ENCODE assay signal across 8 mouse cellular contexts in genomic region chr19:8711949-8712869, GRCm38 (mm10). TPM values are rescaled to one million over a fixed set of nuclear protein-coding genes. Genes with fewer than 3 reads are reported as not detected.
DNase-seq lines count a peak whose midpoint lies in the region; ATAC-seq lines count a peak whose summit lies in the region.

No protein-coding gene starts in this region.

- WGBS in heart, embryonic 14.5 days, result 60% methylated on average over 10 of the region's 10 CpGs
- 68% methylated on average over 10 of the region's 10 CpGs for WGBS in hindbrain, embryonic 14.5 days
- WGBS in midbrain, embryonic 10.5 days, result 74% methylated on average over 10 of the region's 10 CpGs

- H3K4me3 ChIP-seq in heart, embryonic 14.5 days (ENCODE audit: control insufficient read depth in 1 of 2, insufficient read depth in 1 of 2, low read depth in 1 of 2, low read length in 2 of 2), result peak overlapping the region; percentile 78 to 89
- H3K4me3 ChIP-seq in hindbrain, embryonic 14.5 days (replicated peaks; ENCODE audit: low read length), result peak overlapping the region; percentile 68
- H3K4me3 ChIP-seq in midbrain, embryonic 10.5 days, result peak overlapping the region; percentile 70

- H3K9ac ChIP-seq in heart, embryonic 14.5 days (ENCODE audit: low read length), result peak overlapping the region; percentile 91
- peak overlapping the region; percentile 67 for H3K9ac ChIP-seq in hindbrain, embryonic 14.5 days

- H3K9me3 ChIP-seq in heart, embryonic 14.5 days (ENCODE audit: control insufficient read depth, low read length), result no peaks in the 10 kb centered on the region
- no peaks in the 10 kb centered on the region for H3K9me3 ChIP-seq in hindbrain, embryonic 14.5 days (ENCODE audit: control insufficient read depth, low read length)
- H3K9me3 ChIP-seq in midbrain, embryonic 10.5 days (replicated peaks), result no peaks in the 10 kb centered on the region

- ATAC-seq in heart, embryonic 14.5 days (ENCODE audit: insufficient number of reproducible peaks, insufficient read depth, low FRiP score, low read depth), result no peak
- ATAC-seq in activated CD4-positive, CD25-positive, alpha-beta regulatory T cell, adult 4 months, result peak; percentile 56
- ATAC-seq in hindbrain, embryonic 14.5 days (ENCODE audit: low FRiP score), result no peak

- intact Hi-C loops in heart, postnatal 25 days (cut with DNase I), result loop anchor here (10.0 kb wide), 1 partner anchor 403 kb away; no protein-coding TSS in a partner anchor

- peak overlapping the region; percentile 81 for H3K4me2 ChIP-seq in heart, embryonic 14.5 days (ENCODE audit: low read length)
- peak overlapping the region; percentile 60 for H3K4me2 ChIP-seq in hindbrain, embryonic 14.5 days (replicated peaks)

- H3K27ac ChIP-seq in heart, embryonic 14.5 days (replicated peaks in 1 of 2; ENCODE audit: control insufficient read depth in 1 of 2, insufficient read depth in 1 of 2, low read depth in 2 of 2, low read length in 2 of 2), result peak overlapping the region; percentile 89 to 96
- peak overlapping the region; percentile 87 for H3K27ac ChIP-seq in hindbrain, embryonic 14.5 days
- H3K27ac ChIP-seq in midbrain, embryonic 10.5 days (replicated peaks), result peak overlapping the region; percentile 94

- peaks cover 7 to 32% of the 10 kb centered on the region in 2 experiments for H3K4me1 ChIP-seq in heart, embryonic 14.5 days (ENCODE audit: control insufficient read depth in 2 of 2, insufficient read depth in 2 of 2, low read length in 2 of 2)
- H3K4me1 ChIP-seq in hindbrain, embryonic 14.5 days (replicated peaks; ENCODE audit: control insufficient read depth, insufficient read depth, low read length), result peaks cover 32% of the 10 kb centered on the region
- peaks cover 31% of the 10 kb centered on the region for H3K4me1 ChIP-seq in midbrain, embryonic 10.5 days

- no peaks in the 10 kb centered on the region for H3K27me3 ChIP-seq in heart, embryonic 14.5 days (ENCODE audit: control insufficient read depth, insufficient read depth, low read length)
- H3K27me3 ChIP-seq in hindbrain, embryonic 14.5 days (ENCODE audit: control insufficient read depth, insufficient read depth, low read length), result no peaks in the 10 kb centered on the region
- no peaks in the 10 kb centered on the region for H3K27me3 ChIP-seq in midbrain, embryonic 10.5 days (ENCODE audit: low read depth, poor library complexity, severe bottlenecking)

- no peak for DNase-seq in heart, postnatal 25 days (ENCODE audit: low spot score)
- no peak for DNase-seq in hindbrain, embryonic 14.5 days (ENCODE audit: low spot score)
- no peak for DNase-seq in midbrain, embryonic 10.5 days (ENCODE audit: low spot score)
- DNase-seq in thymus, postnatal 36 days, result peak; percentile 48 to 58
- DNase-seq in left cerebral cortex, adult 8-10 months (ENCODE audit: low spot score in 2 of 2), result no peak
- no peak for DNase-seq in gastrocnemius, postnatal 25 days

- peaks cover 53% of the 10 kb centered on the region for H3K36me3 ChIP-seq in heart, embryonic 14.5 days (ENCODE audit: control insufficient read depth, insufficient read depth, low read length)
- peaks cover 45% of the 10 kb centered on the region for H3K36me3 ChIP-seq in hindbrain, embryonic 14.5 days (replicated peaks; ENCODE audit: control insufficient read depth, insufficient read depth)
- H3K36me3 ChIP-seq in midbrain, embryonic 10.5 days, result peaks cover 50% of the 10 kb centered on the region

RNA-seq across cellular contexts. Expression of gene Slc3a2, which starts 11.0 kb away (rescaled TPM):
- polyA plus RNA-seq in heart, embryonic 14.5 days (2014; fragmentation: Nextera tagmentation; extraction: Ambion mirVana), result 62.2 and 65.7 TPM in 2 replicates
- total RNA-seq in heart, postnatal 25 days (2021), result 10 to 100 TPM; 36.1 to 38.0 TPM
- polyA plus RNA-seq in activated CD4-positive, CD25-positive, alpha-beta regulatory T cell, adult 4 months (2017; shearing (Covaris generic)), result 10 to 100 TPM; 60.3 to 69.3 TPM
- 161 and 174 TPM in 2 replicates for polyA plus RNA-seq in hindbrain, embryonic 14.5 days (2014; fragmentation: Nextera tagmentation; extraction: Ambion mirVana)
- polyA plus RNA-seq in midbrain, embryonic 10.5 days (2016; fragmentation: Nextera tagmentation; extraction: Ambion mirVana), result 139 and 144 TPM in 2 replicates
- 100 to 1,000 TPM; 147 to 155 (median 150) TPM for total RNA-seq in left cerebral cortex, adult 8-10 months (2022)
- total RNA-seq in gastrocnemius, postnatal 25 days (2021), result 10 to 100 TPM; 26.7 to 34.6 TPM

RNA-seq across cellular contexts. Expression of gene Wdr74, which starts 23.4 kb away (rescaled TPM):
- polyA plus RNA-seq in heart, embryonic 14.5 days (2014; fragmentation: Nextera tagmentation; extraction: Ambion mirVana), result 49.7 and 50.5 TPM in 2 replicates
- total RNA-seq in heart, postnatal 25 days (2021), result 10 to 100 TPM; 17.9 to 18.9 TPM
- polyA plus RNA-seq in activated CD4-positive, CD25-positive, alpha-beta regulatory T cell, adult 4 months (2017; shearing (Covaris generic)), result 10 to 100 TPM; 43.3 to 70.5 TPM
- 80.7 and 80.8 TPM in 2 replicates for polyA plus RNA-seq in hindbrain, embryonic 14.5 days (2014; fragmentation: Nextera tagmentation; extraction: Ambion mirVana)
- polyA plus RNA-seq in midbrain, embryonic 10.5 days (2016; fragmentation: Nextera tagmentation; extraction: Ambion mirVana), result 105 and 121 TPM in 2 replicates
- total RNA-seq in left cerebral cortex, adult 8-10 months (2022), result 10 to 100 TPM; 43.0 to 47.5 (median 45.1) TPM
- total RNA-seq in gastrocnemius, postnatal 25 days (2021), result 10 to 100 TPM; 16.9 to 18.2 TPM

RNA-seq across cellular contexts. Expression of gene 1700092M07Rik, which starts 28.3 kb away (rescaled TPM):
- 1.2 TPM in 1 of 2 replicates, not detected in the other for polyA plus RNA-seq in heart, embryonic 14.5 days (2014; fragmentation: Nextera tagmentation; extraction: Ambion mirVana)
- not detected for total RNA-seq in heart, postnatal 25 days (2021)
- not detected for polyA plus RNA-seq in activated CD4-positive, CD25-positive, alpha-beta regulatory T cell, adult 4 months (2017; shearing (Covaris generic))
- 0.84 and 0.90 TPM in 2 replicates for polyA plus RNA-seq in hindbrain, embryonic 14.5 days (2014; fragmentation: Nextera tagmentation; extraction: Ambion mirVana)
- 3.2 and 3.3 TPM in 2 replicates for polyA plus RNA-seq in midbrain, embryonic 10.5 days (2016; fragmentation: Nextera tagmentation; extraction: Ambion mirVana)
- total RNA-seq in left cerebral cortex, adult 8-10 months (2022), result 1 to 10 TPM in 2 of 4 experiments, not detected in 2; 1.4 to 2.0 TPM
- not detected for total RNA-seq in gastrocnemius, postnatal 25 days (2021)

RNA-seq across cellular contexts. Expression of gene Stx5a, which starts 29.0 kb away (rescaled TPM):
- polyA plus RNA-seq in heart, embryonic 14.5 days (2014; fragmentation: Nextera tagmentation; extraction: Ambion mirVana), result 81.4 and 83.5 TPM in 2 replicates
- total RNA-seq in heart, postnatal 25 days (2021), result 10 to 100 TPM; 27.6 to 31.0 TPM
- 100 to 1,000 TPM; 109 to 113 TPM for polyA plus RNA-seq in activated CD4-positive, CD25-positive, alpha-beta regulatory T cell, adult 4 months (2017; shearing (Covaris generic))
- 102 and 103 TPM in 2 replicates for polyA plus RNA-seq in hindbrain, embryonic 14.5 days (2014; fragmentation: Nextera tagmentation; extraction: Ambion mirVana)
- 94.9 and 103 TPM in 2 replicates for polyA plus RNA-seq in midbrain, embryonic 10.5 days (2016; fragmentation: Nextera tagmentation; extraction: Ambion mirVana)
- total RNA-seq in left cerebral cortex, adult 8-10 months (2022), result 10 to 100 TPM; 59.6 to 66.4 (median 65.6) TPM
- 10 to 100 TPM; 20.9 to 21.6 TPM for total RNA-seq in gastrocnemius, postnatal 25 days (2021)

RNA-seq across cellular contexts. Expression of gene Nxf1, which starts 44.7 kb away (rescaled TPM):
- polyA plus RNA-seq in heart, embryonic 14.5 days (2014; fragmentation: Nextera tagmentation; extraction: Ambion mirVana), result 101 and 105 TPM in 2 replicates
- total RNA-seq in heart, postnatal 25 days (2021), result 10 to 100 TPM; 37.5 to 48.1 TPM
- 100 to 1,000 TPM; 126 to 163 TPM for polyA plus RNA-seq in activated CD4-positive, CD25-positive, alpha-beta regulatory T cell, adult 4 months (2017; shearing (Covaris generic))
- polyA plus RNA-seq in hindbrain, embryonic 14.5 days (2014; fragmentation: Nextera tagmentation; extraction: Ambion mirVana), result 120 and 125 TPM in 2 replicates
- 253 and 282 TPM in 2 replicates for polyA plus RNA-seq in midbrain, embryonic 10.5 days (2016; fragmentation: Nextera tagmentation; extraction: Ambion mirVana)
- total RNA-seq in left cerebral cortex, adult 8-10 months (2022), result 10 to 100 TPM; 77.1 to 88.0 (median 80.2) TPM
- total RNA-seq in gastrocnemius, postnatal 25 days (2021), result 10 to 100 TPM; 32.4 to 33.8 TPM

Comparison
In these comparisons a context has a peak if more than half of its experiments do, and no peak if none do; other contexts are left out.
1. DNase-seq: peak in thymus, postnatal 36 days (2 of 2); none in heart, postnatal 25 days (single experiment), hindbrain, embryonic 14.5 days (single experiment), midbrain, embryonic 10.5 days (single experiment), left cerebral cortex, adult 8-10 months (0 of 2) and gastrocnemius, postnatal 25 days (single experiment).
2. Peak in every context shown above with its lines, with median percentiles within 50 percentile points of each other: H3K27ac ChIP-seq and H3K4me3 ChIP-seq.